Mouse (Mus musculus): ENCODE measurements at regions not wholly inside any gene's neighbourhood (a gene's known extent, or its start where the extent isn't known, plus 50 kb on each side); places are given as distances from the start of the nearest gene placed in this dataset.
A peak's percentile ranks its signal among the peaks of the same experiment; 100 is the strongest.

GRCm38 (mm10) chr10:17253040-17253439 lies 470.0 kb upstream of the Cited2 start:
- no peak for DNase-seq (ENCODE audit: low spot score in 2 of 2)

GRCm38 (mm10) chr10:17260154-17260553 lies 462.9 kb upstream of the Cited2 start:
- no peak for DNase-seq (ENCODE audit: low spot score in 2 of 2)

DNA sequence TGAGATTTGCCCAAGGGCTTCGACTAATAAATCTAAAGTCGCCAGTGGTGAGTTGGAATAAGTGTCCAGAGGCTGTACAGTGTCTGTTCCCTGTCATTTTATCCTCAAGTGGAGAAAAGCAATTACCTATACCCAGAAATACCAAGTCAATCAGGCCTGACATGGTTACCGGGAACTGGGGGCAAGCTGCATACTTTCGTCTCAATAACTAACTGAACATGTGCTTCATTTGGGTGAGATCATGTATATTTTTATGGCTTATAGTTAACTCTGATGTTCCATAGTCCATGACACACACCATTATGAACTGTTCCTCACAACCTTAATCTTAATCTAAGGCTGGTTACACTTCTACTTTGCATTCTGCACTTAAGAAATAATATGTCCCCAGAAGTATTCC lies 462.4 kb upstream of the Cited2 start:
- DNase-seq (ENCODE audit: low spot score in 2 of 2): no peak

DNA sequence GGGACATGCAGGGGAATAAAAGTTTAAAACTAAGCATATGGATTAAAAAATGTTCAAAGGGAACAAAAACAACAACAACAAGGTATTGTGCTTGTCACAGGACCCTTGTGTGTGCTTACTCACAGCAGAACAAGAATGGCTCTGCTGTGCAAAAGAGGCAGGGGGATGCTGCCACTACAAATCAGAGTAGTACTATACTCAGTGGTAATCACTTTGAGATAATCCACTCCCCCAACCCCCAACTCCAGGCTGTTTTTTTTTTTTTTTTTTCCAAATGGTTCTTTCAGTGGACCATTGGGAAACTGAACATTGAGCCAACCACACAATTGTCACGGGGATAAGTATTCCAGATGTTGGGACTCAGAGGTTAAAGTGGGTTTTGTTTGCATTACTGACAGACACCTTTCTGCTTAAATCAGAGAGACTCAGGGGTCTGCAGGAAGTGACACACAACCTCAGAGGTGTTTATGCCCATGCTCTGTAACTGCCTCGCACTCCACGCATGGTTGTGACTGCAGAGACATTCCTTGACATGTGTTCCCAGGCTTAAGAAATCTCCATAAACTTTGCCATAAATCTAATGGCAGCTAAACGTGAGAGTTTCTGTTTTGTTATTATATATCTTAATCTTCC lies 461.7 kb upstream of the Cited2 start:
- DNase-seq (ENCODE audit: low spot score in 2 of 2): no peak

DNA sequence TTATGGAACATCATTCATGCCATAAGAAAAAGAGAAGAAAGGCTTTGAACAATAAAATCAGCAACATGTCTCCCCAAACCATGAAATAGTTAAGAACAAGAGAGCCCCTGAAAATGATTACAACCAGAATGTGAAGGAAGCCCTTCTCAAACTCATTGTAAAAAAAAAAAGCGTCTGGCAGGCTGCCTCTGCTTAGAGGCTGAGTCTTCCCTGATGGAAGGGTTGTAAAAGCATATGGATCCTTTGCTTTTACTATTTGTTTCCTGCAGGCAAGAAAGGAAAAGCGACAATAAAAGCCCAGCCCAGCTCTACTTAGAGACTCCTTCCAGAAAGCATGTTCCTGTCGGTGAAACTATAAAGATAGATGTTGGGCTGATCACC lies 461.2 kb upstream of the Cited2 start:
- no peak for DNase-seq (ENCODE audit: low spot score in 2 of 2)

- DNase-seq (ENCODE audit: low spot score in 2 of 2): no peak
Measured at GRCm38 (mm10) chr10:17272646-17273045, 450.4 kb upstream of the Cited2 start.

DNA sequence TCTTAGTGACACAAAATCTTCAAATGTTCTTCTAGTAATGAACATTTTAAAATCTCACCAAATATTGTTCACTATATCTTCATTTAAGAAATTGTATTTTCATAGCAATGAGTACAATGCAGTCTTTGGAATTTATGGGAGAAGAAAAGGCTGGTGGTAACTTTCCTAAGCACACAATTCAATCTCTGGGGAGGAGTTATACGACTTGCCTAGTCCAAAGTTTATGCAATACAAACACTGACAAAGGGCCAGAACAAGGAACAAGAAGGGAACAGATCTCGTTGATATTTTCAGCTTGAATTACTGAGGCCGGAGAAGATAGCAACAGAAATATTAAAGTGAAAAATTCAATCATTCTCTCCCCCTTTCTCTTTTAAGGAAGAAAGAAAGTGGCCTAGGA lies 449.2 kb upstream of the Cited2 start:
- no peak for DNase-seq (ENCODE audit: low spot score in 2 of 2)

- DNase-seq (ENCODE audit: low spot score in 2 of 2): no peak
Measured at GRCm38 (mm10) chr10:17275214-17275613, 447.8 kb upstream of the Cited2 start.

- DNase-seq (ENCODE audit: low spot score in 2 of 2): no peak
Measured at GRCm38 (mm10) chr10:17277911-17278310, 445.1 kb upstream of the Cited2 start.

GRCm38 (mm10) chr10:17284858-17285257 lies 438.2 kb upstream of the Cited2 start:
- DNase-seq (ENCODE audit: low spot score in 2 of 2): no peak

- no peak for DNase-seq (ENCODE audit: low spot score in 2 of 2)
Measured at GRCm38 (mm10) chr10:17287141-17287540, 435.9 kb upstream of the Cited2 start.

- DNase-seq (ENCODE audit: low spot score in 2 of 2): no peak
Measured at GRCm38 (mm10) chr10:17288231-17288630, 434.8 kb upstream of the Cited2 start.

DNA sequence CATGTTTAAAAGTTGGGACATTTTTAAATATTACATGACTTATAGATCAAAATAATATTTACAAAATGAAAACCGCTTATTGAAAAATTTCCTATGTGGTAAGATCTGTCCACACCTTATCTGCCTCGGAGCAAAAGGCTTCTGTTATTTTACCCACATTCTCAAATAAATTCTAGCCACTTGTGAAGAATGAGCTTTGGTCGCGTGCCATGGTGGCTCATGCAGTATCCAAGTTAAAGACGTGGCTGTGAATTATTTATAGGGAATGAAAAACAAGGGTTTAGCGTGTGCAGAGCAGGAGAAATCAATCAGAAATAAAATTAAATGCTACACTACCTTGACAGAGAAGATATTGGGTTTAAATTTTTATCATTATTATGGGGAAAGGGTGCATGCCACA lies 430.7 kb upstream of the Cited2 start:
- no peak for DNase-seq (ENCODE audit: low spot score in 2 of 2)

GRCm38 (mm10) chr10:17294440-17294839 lies 428.6 kb upstream of the Cited2 start:
- DNase-seq (ENCODE audit: low spot score in 2 of 2): no peak

GRCm38 (mm10) chr10:17295157-17295556 lies 427.9 kb upstream of the Cited2 start:
- no peak for DNase-seq (ENCODE audit: low spot score in 2 of 2)

GRCm38 (mm10) chr10:17299600-17299999 lies 423.4 kb upstream of the Cited2 start:
- DNase-seq (ENCODE audit: low spot score in 2 of 2): no peak

- DNase-seq (ENCODE audit: low spot score in 2 of 2): no peak
Measured at GRCm38 (mm10) chr10:17326724-17327123, 396.3 kb upstream of the Cited2 start.

GRCm38 (mm10) chr10:17330904-17331606 lies 392.0 kb upstream of the Cited2 start:
- no peak for DNase-seq (ENCODE audit: low spot score in 2 of 2)

DNA sequence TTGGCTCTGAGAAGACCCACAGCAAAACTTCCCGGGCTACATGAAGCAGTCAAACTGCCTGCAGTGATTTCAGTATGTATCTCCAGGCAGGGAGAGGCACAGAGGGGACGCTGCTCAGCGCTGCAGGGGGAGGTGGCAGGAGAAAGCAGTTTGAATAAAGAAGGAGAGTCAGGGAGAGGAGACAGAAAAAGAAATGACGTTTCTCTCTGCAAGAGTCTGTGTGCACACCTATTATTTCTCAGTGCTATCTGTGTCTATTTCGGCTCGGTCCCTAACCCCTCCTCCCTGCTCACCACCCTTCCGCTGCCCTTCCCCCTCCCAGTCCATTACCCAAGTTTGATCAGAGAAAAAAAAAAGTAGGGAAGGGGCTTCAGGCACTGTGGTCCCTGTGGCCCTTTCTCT lies 391.4 kb upstream of the Cited2 start:
- peak in 1 of 2 experiments; percentile 24 for DNase-seq (ENCODE audit: low spot score in 2 of 2)

DNA sequence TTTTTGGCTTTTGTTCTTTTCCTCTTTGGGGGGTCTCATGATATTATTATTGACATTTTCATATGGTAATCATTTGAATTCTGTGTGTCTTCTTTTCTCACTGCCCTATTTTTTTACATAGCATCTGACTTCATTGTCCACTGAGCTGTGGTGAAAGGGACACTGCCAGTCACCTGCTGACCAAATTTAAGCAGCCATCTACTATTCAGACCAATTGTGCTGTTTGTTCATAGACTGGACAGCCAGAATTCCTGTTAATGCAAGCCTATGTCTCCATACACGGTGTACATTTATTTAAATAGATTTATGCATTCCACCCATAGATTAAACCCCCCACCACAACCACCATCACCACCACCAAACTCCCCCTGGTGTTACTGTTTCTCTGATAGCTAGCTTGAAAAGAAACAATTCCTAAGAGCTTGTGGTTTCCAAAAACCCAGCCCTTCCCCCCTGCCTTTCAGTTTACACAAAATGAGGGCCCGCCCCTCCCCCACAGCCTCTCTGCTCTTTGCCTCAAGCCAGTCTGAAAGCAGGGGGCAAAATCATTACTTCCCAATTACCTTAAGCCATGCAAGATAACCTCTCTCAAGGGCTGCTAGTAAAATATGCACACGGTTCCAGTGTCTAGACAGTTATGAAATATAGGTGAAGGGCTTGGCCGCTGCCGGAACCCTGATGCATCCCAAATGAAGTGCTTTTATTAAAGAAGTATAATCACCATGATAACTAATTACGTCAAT lies 390.8 kb upstream of the Cited2 start:
- DNase-seq (ENCODE audit: low spot score in 2 of 2): no peak

- no peak for DNase-seq (ENCODE audit: low spot score in 2 of 2)
Measured at GRCm38 (mm10) chr10:17332986-17333385, 390.0 kb upstream of the Cited2 start.

GRCm38 (mm10) chr10:17333676-17334075 lies 389.3 kb upstream of the Cited2 start:
- no peak for DNase-seq (ENCODE audit: low spot score in 2 of 2)
